Mouse (Mus musculus) natural killer cell, adult 2 months (primary cell): Measurements from ENCODE around the gene Plppr3.

ENCODE experiments used
- DNase-seq, 2 experiments: peaks; one replicate each; pipeline ENCODE4 v3.0.0; 2022; ENCODE audit warnings: low spot score in 2 of 2

Gene Plppr3

DNA sequence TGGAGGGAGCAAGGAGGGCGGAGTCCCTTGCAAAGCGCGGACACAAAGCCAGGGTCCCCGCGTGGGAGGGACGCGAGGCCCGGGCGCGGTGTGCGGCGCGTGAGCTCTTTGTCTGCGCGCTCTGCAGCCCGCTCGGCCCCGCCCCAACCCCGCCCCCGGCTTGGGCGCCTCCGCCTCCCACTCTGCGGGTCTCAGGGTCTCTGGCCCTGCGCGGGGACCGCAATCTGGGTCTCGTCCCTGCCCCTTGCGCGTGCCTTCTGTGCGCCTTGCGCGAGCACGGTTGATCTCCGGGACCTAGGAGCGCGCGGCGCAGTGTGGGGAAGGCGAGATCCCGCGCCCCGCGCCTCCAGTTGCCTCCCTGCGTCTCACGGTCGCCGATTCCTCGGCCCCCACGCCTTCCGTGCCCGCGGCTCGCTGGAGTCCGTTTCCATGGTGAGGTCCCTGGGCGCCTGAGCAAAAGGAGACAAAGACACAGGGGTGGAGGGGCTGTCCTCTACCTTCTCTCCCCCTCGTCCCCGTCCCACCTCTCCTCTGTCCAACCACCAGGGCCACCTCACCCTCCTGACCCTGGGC lies at the start of gene Plppr3, which contains the start of gene Prtn3:
Gene Plppr3, minus strand, starts transcription at position 345 of the 573 bp plus-strand sequence.
Gene Prtn3, plus strand, starts transcription at position 187 of the 573 bp plus-strand sequence.
- no peak for DNase-seq

DNA sequence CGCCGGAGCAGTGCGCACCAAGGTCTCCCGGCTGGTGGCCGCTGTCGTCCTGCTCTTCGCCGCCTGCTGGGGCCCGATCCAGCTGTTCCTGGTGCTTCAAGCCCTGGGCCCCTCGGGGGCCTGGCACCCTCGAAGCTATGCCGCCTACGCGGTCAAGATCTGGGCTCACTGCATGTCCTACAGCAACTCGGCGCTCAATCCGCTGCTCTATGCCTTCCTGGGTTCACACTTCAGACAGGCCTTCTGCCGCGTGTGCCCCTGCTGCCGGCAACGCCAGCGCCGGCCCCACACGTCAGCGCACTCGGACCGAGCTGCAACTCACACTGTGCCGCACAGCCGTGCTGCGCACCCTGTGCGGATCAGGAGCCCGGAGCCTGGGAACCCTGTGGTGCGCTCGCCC lies 47.1 kb upstream of the Plppr3 start:
- DNase-seq: no peak

DNA sequence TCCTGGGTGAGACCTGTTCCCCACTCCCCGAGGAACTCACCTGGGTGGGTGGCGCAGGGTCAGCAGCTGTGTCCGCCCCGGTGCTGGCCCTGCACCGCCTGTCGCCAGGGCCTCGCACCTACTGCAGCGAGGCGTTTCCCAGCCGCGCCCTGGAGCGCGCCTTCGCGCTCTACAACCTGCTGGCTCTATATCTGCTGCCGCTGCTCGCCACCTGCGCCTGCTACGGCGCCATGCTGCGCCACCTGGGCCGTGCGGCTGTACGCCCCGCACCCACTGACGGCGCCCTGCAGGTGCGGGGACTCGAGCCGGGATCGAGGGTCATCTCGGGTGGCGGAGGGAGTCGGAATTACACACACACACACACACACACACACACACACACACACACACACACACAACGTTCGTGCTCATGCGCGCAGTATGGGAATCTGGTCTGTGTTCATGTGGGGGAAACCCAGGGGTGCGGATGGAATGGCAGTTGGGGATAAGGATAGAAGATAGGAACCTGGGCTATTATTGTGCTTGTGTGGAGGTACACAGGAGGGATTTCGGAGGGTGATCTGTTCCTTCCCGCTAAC lies 46.6 kb upstream of the Plppr3 start, which contains the start of gene R3hdm4:
Gene R3hdm4, minus strand, starts transcription at position 251 of the 578 bp plus-strand sequence.
- DNase-seq: no peak

- no peak for DNase-seq
Measured at GRCm38 (mm10) chr10:79920056-79920890, 45.8 kb upstream of the Plppr3 start.

- no peak for DNase-seq
Measured at GRCm38 (mm10) chr10:79919251-79919849, 44.9 kb upstream of the Plppr3 start.

GRCm38 (mm10) chr10:79918231-79919078 lies 44.0 kb upstream of the Plppr3 start:
- no peak for DNase-seq

- DNase-seq: no peak
Measured at GRCm38 (mm10) chr10:79917532-79918100, 43.2 kb upstream of the Plppr3 start.

GRCm38 (mm10) chr10:79916808-79917531 lies 42.5 kb upstream of the Plppr3 start, which contains the start of gene Kiss1r:
Gene Kiss1r, plus strand, starts transcription at chr10:79916971.
- DNase-seq: peak; percentile 78 to 80

GRCm38 (mm10) chr10:79916081-79916480 lies 41.6 kb upstream of the Plppr3 start:
- no peak for DNase-seq

GRCm38 (mm10) chr10:79914948-79915596 lies 40.6 kb upstream of the Plppr3 start:
- DNase-seq: no peak

DNA sequence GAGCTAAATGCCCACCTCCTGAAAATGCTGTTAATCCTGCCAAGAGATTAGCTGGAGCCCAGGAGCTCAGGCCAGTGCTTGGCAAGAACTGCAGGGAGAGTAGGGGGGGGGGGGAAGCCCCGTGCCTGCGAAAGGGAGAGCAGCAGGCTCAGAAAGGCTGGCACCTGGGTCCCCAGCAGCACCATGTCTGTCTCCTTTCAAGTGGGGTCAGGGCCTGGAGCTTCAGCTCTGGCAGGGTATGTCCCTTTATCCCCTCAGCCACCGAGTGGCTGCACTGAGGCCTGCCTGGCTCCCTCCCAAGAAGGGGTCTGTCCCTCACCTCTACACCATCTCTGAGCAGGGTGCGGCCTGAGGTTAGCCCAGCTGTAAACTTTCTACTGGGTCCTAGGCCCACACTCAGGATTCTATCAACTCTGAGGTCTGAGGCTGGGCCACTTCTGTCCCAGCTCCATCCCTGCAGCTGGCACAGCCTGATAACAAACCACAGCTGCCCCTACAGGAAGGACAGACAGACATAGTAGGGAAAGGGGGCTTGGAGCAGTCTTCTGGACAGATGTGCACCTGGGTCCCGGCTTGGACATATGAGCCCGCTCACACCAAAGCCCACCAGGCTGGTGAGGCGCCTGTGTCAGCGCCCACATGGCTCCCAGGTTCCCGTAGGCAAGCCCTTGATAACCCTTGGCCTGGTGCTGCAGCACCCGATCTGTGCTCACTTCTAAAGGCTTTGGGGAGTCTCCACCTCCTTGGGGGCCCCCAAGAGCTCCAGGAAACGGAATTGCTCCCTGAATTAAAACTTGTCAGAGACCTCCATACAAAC lies 39.9 kb upstream of the Plppr3 start:
- DNase-seq: no peak

DNA sequence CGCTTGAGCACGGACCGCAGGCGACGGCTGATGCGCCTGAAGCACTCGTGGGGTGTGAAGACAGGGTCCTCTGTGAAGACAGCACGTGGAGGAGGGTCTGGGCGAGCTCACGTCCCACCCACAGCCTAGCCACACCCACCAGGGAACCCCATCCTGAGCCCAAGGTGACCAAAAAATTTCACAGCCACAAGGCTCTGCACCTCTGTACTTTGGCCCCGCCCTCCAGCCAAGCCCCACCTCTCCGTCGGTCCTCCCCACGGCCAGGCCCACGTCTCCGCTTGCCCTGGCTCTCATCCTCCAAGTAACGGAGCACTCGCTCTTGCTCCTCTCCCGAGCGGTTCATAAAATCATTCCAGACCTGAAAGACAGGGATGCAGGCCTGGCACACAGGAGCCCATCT lies 38.0 kb upstream of the Plppr3 start:
- no peak for DNase-seq

DNA sequence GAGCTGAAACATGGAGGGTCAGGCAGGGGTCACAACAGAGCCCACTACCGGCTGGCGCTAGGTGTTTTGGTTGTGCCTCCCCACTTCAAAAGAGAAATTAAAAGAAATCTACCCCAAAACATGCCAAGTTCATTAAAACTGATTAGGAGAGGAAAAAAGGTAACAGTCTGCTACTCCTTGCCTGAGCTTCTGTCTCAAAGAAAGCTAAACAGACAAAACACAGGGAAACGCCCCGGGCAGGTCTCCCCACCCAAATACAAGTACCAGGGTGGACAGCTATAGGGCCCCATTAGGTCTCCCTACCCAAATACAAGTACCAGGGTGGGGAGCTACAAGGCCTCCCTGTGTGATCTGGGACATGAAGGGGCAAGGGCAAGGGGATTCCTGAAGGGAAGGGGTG lies 36.1 kb upstream of the Plppr3 start, which contains the start of gene Gm26602:
Gene Gm26602, plus strand, starts transcription at position 301 of the 400 bp plus-strand sequence.
- DNase-seq: no peak

DNA sequence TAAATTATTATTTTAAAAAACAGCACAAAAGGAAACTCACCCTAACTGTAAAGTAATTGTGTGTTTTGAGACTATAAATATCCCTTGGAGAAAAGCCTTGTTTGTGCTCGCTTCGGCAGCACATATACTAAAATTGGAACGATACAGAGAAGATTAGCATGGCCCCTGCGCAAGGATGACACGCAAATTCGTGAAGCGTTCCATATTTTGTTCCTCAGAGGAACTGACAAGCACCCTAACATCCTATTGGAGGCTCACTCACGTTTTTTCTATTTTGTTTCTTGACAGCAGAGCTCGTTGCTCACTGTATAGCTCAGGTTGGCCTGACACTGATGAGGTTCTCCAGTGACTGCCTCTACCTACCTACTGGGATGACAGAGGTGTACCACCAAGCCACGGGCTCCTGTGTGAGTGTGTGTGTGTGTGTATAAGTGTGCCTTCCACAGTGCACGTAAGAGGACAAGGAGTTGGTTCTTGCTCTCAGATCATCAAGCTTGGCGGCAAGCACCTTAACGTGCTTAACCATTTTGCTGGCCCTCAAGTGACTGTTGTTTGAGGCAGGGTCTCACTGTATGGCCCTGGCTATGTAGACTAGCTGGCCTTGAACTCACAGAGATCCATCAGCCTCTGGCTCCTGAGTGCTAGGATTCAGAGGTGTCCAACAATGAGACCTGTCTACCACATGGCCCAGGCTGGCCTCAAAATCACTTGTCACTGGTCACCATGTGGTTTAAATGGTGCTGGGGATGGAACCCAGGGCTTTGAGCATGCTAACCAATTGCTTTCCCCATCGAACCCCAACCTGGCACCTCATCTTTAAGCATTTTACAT lies 34.9 kb upstream of the Plppr3 start:
- peak; percentile 54 to 57 for DNase-seq

DNA sequence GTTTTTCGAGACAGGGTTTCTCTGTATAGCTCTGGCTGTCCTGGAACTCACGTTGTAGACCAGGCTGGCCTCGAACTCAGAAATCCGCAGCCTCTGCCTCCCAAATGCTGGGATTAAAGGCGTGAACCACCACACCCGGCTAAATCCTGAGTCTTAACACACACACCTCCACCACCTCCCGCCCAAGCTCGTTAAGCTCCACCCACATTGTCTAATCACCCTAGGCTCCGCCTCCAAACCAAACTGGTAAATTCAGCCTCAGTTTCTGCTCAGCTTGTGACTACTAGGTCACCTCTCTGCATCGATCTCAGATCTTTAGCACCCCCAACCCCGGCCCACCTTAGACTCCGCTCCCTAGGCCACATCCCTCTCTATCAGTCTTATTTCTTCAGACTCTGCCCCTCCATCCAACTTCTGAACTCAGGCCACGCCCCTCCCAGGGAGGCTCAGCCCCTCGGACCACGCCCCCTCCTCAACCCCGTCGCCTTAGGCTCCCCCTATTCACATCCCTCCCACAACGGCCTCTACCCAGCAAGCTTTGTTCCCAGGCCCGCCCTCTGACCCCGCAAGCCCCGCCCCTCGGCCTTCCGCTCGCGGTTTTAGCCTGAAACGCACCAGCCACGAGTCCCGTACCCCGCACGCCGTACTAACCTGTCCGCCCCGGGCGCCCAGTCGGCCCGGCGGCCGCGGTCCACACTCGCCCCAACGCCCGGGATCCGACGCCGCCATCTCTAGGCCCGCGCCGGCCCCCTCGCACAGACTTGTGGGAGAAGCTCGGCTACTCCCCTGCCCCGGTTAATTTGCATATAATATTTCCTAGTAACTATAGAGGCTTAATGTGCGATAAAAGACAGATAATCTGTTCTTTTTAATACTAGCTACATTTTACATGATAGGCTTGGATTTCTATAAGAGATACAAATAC lies 34.0 kb upstream of the Plppr3 start, which contains the start of gene Med16:
Gene Med16, minus strand, starts transcription at position 757 of the 925 bp plus-strand sequence.
- DNase-seq: peak; percentile 99

GRCm38 (mm10) chr10:79907415-79907814 lies 33.0 kb upstream of the Plppr3 start:
- no peak for DNase-seq

- no peak for DNase-seq
Measured at GRCm38 (mm10) chr10:79906712-79907111, 32.3 kb upstream of the Plppr3 start.
